Mouse (Mus musculus): ENCODE data around the gene Naa38.

- no peak for TF ChIP-seq CTCF (IDR thresholded peaks at IDR 0.05; ENCODE audit: low read depth, low read length)
- no peak for TF ChIP-seq POLR2A (IDR thresholded peaks at IDR 0.05; ENCODE audit: insufficient read depth, low read length)
- 0 out of 2 replicates have a peak, but pooled peaks have one; percentile 62 for TF ChIP-seq EP300 (IDR thresholded peaks at IDR 0.05; ENCODE audit: insufficient read depth, low read depth, low read length)
These were observed 20.6 kb downstream of the Naa38 start for GRCm38 (mm10) chr11:69415668-69416451.
